Mouse (Mus musculus): ENCODE measurements around the gene Havcr2. TPM values are rescaled to one million over a fixed set of nuclear protein-coding genes. Genes with fewer than 3 reads are reported as not detected.

Gene Havcr2
- total and polyA plus RNA-seq, 3 experiments: 1.3 to 2.1 TPM; not detected in 1

DNA sequence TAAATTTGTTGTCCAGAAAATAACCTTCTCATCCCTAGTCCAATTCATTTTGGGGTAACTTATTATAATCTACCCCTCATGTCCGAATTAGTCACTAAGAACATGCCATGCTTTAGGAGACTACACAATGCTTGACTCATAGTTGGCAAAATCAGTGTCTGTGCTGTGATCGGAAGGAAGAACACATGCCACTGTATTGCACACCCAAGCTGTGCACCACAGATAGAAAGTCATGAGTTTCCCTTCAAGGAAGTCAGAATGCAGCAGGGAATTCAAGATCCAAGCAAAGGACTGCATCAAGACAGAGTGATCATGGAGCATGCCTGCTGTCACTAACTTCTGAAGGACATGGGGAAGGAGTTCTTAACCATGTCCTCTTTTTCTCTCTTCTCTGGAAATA is 33.9 kb downstream of the Havcr2 start:
- Histone ChIP-seq H3K27ac (ENCODE audit: control insufficient read depth, low read depth, low read length) (no peak overlapping the region), H3K27me3 (ENCODE audit: control insufficient read depth in 1 of 2, insufficient read depth in 2 of 2, low read length in 2 of 2) (peaks cover 2 to 7% of the 10 kb centered on the region in 2 experiments), H3K36me3 (ENCODE audit: control insufficient read depth in 1 of 2, insufficient read depth in 2 of 2, low read length in 2 of 2) (no peaks in the 10 kb centered on the region), H3K79me2 (ENCODE audit: control insufficient read depth, insufficient read depth, low read length, poor library complexity) (no peaks in the 10 kb centered on the region), H3K4me1 (ENCODE audit: control insufficient read depth in 1 of 2, insufficient read depth in 2 of 2, low read length in 2 of 2) (no peaks in the 10 kb centered on the region), H3K9me3 (replicated peaks; ENCODE audit: insufficient read depth, low read length) (no peaks in the 10 kb centered on the region), H3K9ac (ENCODE audit: control insufficient read depth, low read depth, low read length, poor library complexity, severe bottlenecking) (no peak overlapping the region), H3K4me3 (ENCODE audit: control insufficient read depth in 1 of 2, insufficient read depth in 1 of 2, low read depth in 2 of 2, low read length in 2 of 2) (no peak overlapping the region)
- no peak for DNase-seq (ENCODE audit: low read depth, low spot score)
- TF ChIP-seq MEF2A (IDR thresholded peaks at IDR 0.05; ENCODE audit: extremely low read depth, insufficient replicate concordance, low read depth, low read length, poor library complexity, severe bottlenecking) (no peak), TAL1 (IDR thresholded peaks at IDR 0.05; ENCODE audit: low read length) (no peak), MYC (IDR thresholded peaks at IDR 0.05; ENCODE audit: low read depth, low read length) (no peak), ZC3H11A (IDR thresholded peaks at IDR 0.05; ENCODE audit: low read depth, low read length) (no peak), MYB (IDR thresholded peaks at IDR 0.05; ENCODE audit: low read depth, low read length) (no peak), GABPA (IDR thresholded peaks at IDR 0.05; ENCODE audit: low read depth, low read length) (no peak), CHD2 (IDR thresholded peaks at IDR 0.05; ENCODE audit: low read length) (no peak), CHD1 (IDR thresholded peaks at IDR 0.05; ENCODE audit: low read depth, low read length) (no peak), RCOR1 (IDR thresholded peaks at IDR 0.05; ENCODE audit: low read depth, low read length) (no peak), ETS1 (IDR thresholded peaks at IDR 0.05; ENCODE audit: low read depth, low read length) (no peak), ZMIZ1 (IDR thresholded peaks at IDR 0.05; ENCODE audit: low read depth, low read length) (no peak), MXI1 (IDR thresholded peaks at IDR 0.05; ENCODE audit: low read depth, low read length) (no peak), USF2 (IDR thresholded peaks at IDR 0.05; ENCODE audit: borderline replicate concordance in 1 of 2, insufficient read depth in 1 of 2, low read depth in 1 of 2, low read length in 2 of 2) (no peak), CTCF (IDR thresholded peaks at IDR 0.05 in 2 of 3, conservative IDR thresholded peaks at IDR 0.05 in 1 of 3; ENCODE audit: control insufficient read depth in 1 of 3, insufficient read depth in 1 of 3, low read depth in 2 of 3, low read length in 3 of 3, poor library complexity in 1 of 3, severe bottlenecking in 1 of 3) (no peak), GATA1 (IDR thresholded peaks at IDR 0.05; ENCODE audit: low read depth, low read length) (no peak), POLR2AphosphoS2 (IDR thresholded peaks at IDR 0.05; ENCODE audit: low read length) (no peak)

DNA sequence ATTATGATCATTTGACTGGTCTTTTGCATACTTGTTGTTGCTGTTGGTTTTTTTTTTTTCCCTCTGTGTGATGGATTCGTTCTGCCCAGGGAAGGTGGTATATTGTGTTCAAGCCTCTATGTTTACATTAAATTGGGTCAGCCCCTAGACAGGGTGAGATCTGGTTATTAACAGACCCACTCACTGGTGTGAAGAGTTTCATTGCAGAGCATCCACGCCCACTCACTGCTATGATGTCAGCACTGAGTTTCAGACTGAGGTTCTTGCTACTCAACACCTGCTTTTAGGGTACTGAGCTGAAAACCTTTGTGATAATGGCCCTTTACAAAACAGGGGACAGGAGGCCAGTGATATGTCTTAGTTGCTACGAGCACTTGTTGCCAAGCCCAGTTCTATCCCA is 52.4 kb downstream of the Havcr2 start:
- Histone ChIP-seq H3K4me3 (ENCODE audit: control insufficient read depth in 1 of 2, insufficient read depth in 1 of 2, low read depth in 2 of 2, low read length in 2 of 2) (no peak overlapping the region), H3K36me3 (ENCODE audit: control insufficient read depth in 1 of 2, insufficient read depth in 2 of 2, low read length in 2 of 2) (no peaks in the 10 kb centered on the region), H3K79me2 (ENCODE audit: control insufficient read depth, insufficient read depth, low read length, poor library complexity) (no peaks in the 10 kb centered on the region), H3K27me3 (ENCODE audit: control insufficient read depth in 1 of 2, insufficient read depth in 2 of 2, low read length in 2 of 2) (no peaks in the 10 kb centered on the region; a peak in 1 of 4 replicates), H3K9me3 (replicated peaks; ENCODE audit: insufficient read depth, low read length) (no peaks in the 10 kb centered on the region), H3K9ac (ENCODE audit: control insufficient read depth, low read depth, low read length, poor library complexity, severe bottlenecking) (no peak overlapping the region), H3K4me1 (ENCODE audit: control insufficient read depth in 1 of 2, insufficient read depth in 2 of 2, low read length in 2 of 2) (no peaks in the 10 kb centered on the region), H3K27ac (ENCODE audit: control insufficient read depth, low read depth, low read length) (no peak overlapping the region)
- TF ChIP-seq ELF1 (IDR thresholded peaks at IDR 0.05; ENCODE audit: low read depth, low read length) (no peak), ETS1 (IDR thresholded peaks at IDR 0.05; ENCODE audit: low read depth, low read length) (no peak)
- no peak for DNase-seq (ENCODE audit: low read depth, low spot score)
